Mouse (Mus musculus): ENCODE measurements around the gene Eepd1.
A peak's percentile ranks its signal among the peaks of the same experiment; 100 is the strongest.
"Not testable (repeated sequence)": the region's sequence is repeated elsewhere in the genome, so short reads cannot be mapped to it uniquely, and the experiment has no call there.

Gene Eepd1

GRCm38 (mm10) chr9:25481344-25482095, at the start of gene Eepd1:
Gene Eepd1, plus strand, starts transcription at chr9:25481547.
- DNase-seq (ENCODE audit: low spot score): peak; percentile 92

- DNase-seq (ENCODE audit: low spot score): no peak
These were observed 42.5 kb upstream of the Eepd1 start for GRCm38 (mm10) chr9:25438836-25439235.

- DNase-seq (ENCODE audit: low spot score): not testable (repeated sequence)
These were observed 41.3 kb upstream of the Eepd1 start for GRCm38 (mm10) chr9:25440046-25440445.

- no peak for DNase-seq (ENCODE audit: low spot score)
These were observed 39.3 kb upstream of the Eepd1 start for GRCm38 (mm10) chr9:25442041-25442440.

- DNase-seq (ENCODE audit: low spot score): no peak
These were observed 38.3 kb upstream of the Eepd1 start for GRCm38 (mm10) chr9:25443029-25443428.

- DNase-seq (ENCODE audit: low spot score): no peak
These were observed 37.8 kb upstream of the Eepd1 start for GRCm38 (mm10) chr9:25443546-25443945.

- DNase-seq (ENCODE audit: low spot score): no peak
These were observed 31.0 kb upstream of the Eepd1 start for GRCm38 (mm10) chr9:25450394-25450793.

GRCm38 (mm10) chr9:25455027-25455426, 26.3 kb upstream of the Eepd1 start:
- DNase-seq (ENCODE audit: low spot score): no peak

GRCm38 (mm10) chr9:25460835-25461555, 20.4 kb upstream of the Eepd1 start:
- DNase-seq (ENCODE audit: low spot score): no peak

GRCm38 (mm10) chr9:25464305-25464704, 17.0 kb upstream of the Eepd1 start:
- no peak for DNase-seq (ENCODE audit: low spot score)

- DNase-seq (ENCODE audit: low spot score): no peak
These were observed 1.8 kb upstream of the Eepd1 start for GRCm38 (mm10) chr9:25479392-25480020.

GRCm38 (mm10) chr9:25480676-25481075, 671 bp upstream of the Eepd1 start:
- no peak for DNase-seq (ENCODE audit: low spot score)

GRCm38 (mm10) chr9:25482322-25482998, 1.1 kb downstream of the Eepd1 start:
- DNase-seq (ENCODE audit: low spot score): no peak

GRCm38 (mm10) chr9:25482999-25483347, 1.6 kb downstream of the Eepd1 start:
- no peak for DNase-seq (ENCODE audit: low spot score)

GRCm38 (mm10) chr9:25483931-25484618, 2.7 kb downstream of the Eepd1 start:
- no peak for DNase-seq (ENCODE audit: low spot score)

- DNase-seq (ENCODE audit: low spot score): no peak
These were observed 3.3 kb downstream of the Eepd1 start for GRCm38 (mm10) chr9:25484619-25484986.

- DNase-seq (ENCODE audit: low spot score): no peak
These were observed 3.7 kb downstream of the Eepd1 start for GRCm38 (mm10) chr9:25485006-25485405.

- DNase-seq (ENCODE audit: low spot score): no peak
These were observed 4.1 kb downstream of the Eepd1 start for GRCm38 (mm10) chr9:25485406-25485805.

- no peak for DNase-seq (ENCODE audit: low spot score)
These were observed 5.0 kb downstream of the Eepd1 start for GRCm38 (mm10) chr9:25486246-25486807.

- no peak for DNase-seq (ENCODE audit: low spot score)
These were observed 6.2 kb downstream of the Eepd1 start for GRCm38 (mm10) chr9:25487446-25488110.

- no peak for DNase-seq (ENCODE audit: low spot score)
These were observed 7.2 kb downstream of the Eepd1 start for GRCm38 (mm10) chr9:25488581-25488980.

Measured in T-cell, adult 2 months (primary cell).